Mouse (Mus musculus) intestine, postnatal 0 days (tissue): ENCODE results near the gene Fars2. TPM values are rescaled to one million over a fixed set of nuclear protein-coding genes. Genes with fewer than 3 reads are reported as not detected.

Experiments used
- ATAC-seq: fragments of 200-750 bp; cut with Nextera tagmentation; 2 replicates; pipeline ENCODE4 v1.8.0; 2017; ENCODE audit warnings: mild to moderate bottlenecking, moderate TSS enrichment, moderate library complexity
- H3K27ac ChIP-seq: fragments of 300-500 bp; sonication (generic); 2 replicates; pipeline ENCODE4 v1.5.1; 2014; ENCODE audit warnings: mild to moderate bottlenecking, low read depth, low read length, moderate library complexity
- H3K27me3 ChIP-seq: fragments of 300-500 bp; sonication (generic); replicated peaks from 2 replicates; pipeline ENCODE4 v1.6.1; 2014; ENCODE audit warnings: low read length, mixed read lengths; ENCODE audit not compliant: control insufficient read depth, insufficient read depth
- H3K36me3 ChIP-seq: fragments of 300-500 bp; sonication (generic); 2 replicates; pipeline ENCODE4 v1.6.1; 2014; ENCODE audit warnings: mild to moderate bottlenecking, moderate library complexity; ENCODE audit not compliant: control insufficient read depth, insufficient read depth
- H3K4me1 ChIP-seq: fragments of 300-500 bp; sonication (generic); replicated peaks from 2 replicates; pipeline ENCODE4 v1.6.1; 2014; ENCODE audit warnings: antibody characterized with exemption, low read length, mixed read lengths; ENCODE audit not compliant: control insufficient read depth, insufficient read depth
- H3K4me2 ChIP-seq: fragments of 300-500 bp; sonication (generic); replicated peaks from 2 replicates; pipeline ENCODE4 v1.6.1; 2014; ENCODE audit warnings: low read depth, mild to moderate bottlenecking, moderate library complexity
- H3K4me3 ChIP-seq: fragments of 300-500 bp; sonication (generic); 2 replicates; pipeline ENCODE4 v1.5.1; 2014; ENCODE audit warnings: low read depth, low read length
- H3K9ac ChIP-seq: fragments of 300-500 bp; sonication (generic); 2 replicates; pipeline ENCODE4 v1.6.1; 2014; ENCODE audit warnings: mild to moderate bottlenecking, low read depth, low read length
- H3K9me3 ChIP-seq: fragments of 300-500 bp; sonication (generic); 2 replicates; pipeline ENCODE4 v1.6.1; 2016; ENCODE audit warnings: mixed run types; ENCODE audit not compliant: control insufficient read depth
- CTCF ChIP-seq: sonication (generic); IDR thresholded peaks from 2 replicates; pipeline ENCODE4 v1.5.1; 2016; ENCODE audit warnings: low read depth, mild to moderate bottlenecking, control low read depth, antibody characterized with exemption, moderate library complexity
- WGBS: fragments of 180-500 bp; shearing (Covaris S2); extraction: QIAGEN DNeasy Blood & Tissue Kit; methylation state at CpG from one replicate; pipeline ENCODE4 v1.1.7; 2014; 5-methylcytosine and 5-hydroxymethylcytosine counted together
- polyA plus RNA-seq: library from polyadenylated mRNA; unstranded; fragments of >200 nt; fragmentation: Nextera tagmentation; extraction: Ambion mirVana; gene quantifications from 2 replicates; pipeline ENCODE4 v1.2.1, GENCODE M21; 2015

Gene Fars2
- polyA plus RNA-seq, 1 experiment from 2014 or later: 29.8 TPM

DNA sequence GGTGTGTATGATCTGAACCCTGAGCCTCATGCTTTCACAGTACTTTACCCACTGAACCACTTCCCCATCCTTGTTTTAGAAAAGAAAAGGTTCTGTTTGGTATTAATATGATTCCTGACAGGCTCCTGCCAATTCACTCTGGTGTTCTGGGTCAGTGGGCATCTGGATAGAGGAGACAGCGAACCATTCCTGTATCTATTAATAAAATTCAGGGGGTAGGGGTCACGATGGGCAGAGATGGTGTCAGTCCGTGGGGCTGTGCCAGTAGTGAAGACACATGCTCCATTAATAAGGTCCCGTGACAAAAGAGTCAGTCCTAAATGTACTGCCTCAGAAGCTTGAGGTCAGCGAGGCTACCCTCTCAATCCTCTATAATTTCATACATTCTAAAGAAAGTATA, 4.0 kb upstream of the Fars2 start:
- no peak overlapping the region for H3K27ac ChIP-seq
- H3K9ac ChIP-seq: no peak overlapping the region
- ATAC-seq: no peak
- no peak overlapping the region for H3K4me3 ChIP-seq
- H3K27me3 ChIP-seq: no peaks in the 10 kb centered on the region
- H3K4me1 ChIP-seq: no peaks in the 10 kb centered on the region
- no peak for TF ChIP-seq CTCF
- no peak overlapping the region for H3K4me2 ChIP-seq
- no peaks in the 10 kb centered on the region; the same call in 1 of the 2 replicates for H3K36me3 ChIP-seq
- WGBS: 88% methylated on average over 5 of the region's 5 CpGs
- no peaks in the 10 kb centered on the region for H3K9me3 ChIP-seq

DNA sequence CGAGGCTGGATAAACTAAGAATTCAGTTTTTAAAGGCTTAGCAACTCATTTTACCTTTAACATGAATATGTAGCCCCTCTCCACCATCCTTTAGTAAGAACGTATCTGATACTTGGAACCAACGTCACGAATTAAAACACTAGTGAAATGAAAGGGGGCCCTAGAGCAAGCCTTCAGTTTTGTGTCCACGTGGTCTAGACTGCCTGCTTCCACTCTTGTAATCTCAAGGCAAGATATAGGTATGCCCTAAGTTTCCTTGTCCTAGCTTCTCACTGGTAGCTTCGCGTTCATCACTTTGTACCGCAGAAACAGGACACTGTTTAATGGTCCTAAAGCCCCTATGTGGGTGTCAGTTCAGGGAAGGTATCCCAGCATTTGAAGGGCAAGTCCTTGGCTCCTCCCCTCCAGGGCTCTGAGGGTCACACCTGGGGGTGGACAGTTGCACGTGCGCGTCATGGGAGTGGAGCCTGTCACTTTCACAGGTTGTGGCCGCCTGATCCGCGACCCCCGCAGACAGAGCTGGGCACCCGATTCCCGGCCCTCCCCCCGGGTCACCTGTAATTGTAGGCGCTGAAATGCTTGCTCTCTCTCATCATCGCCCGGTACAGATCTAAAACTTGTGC, 581 bp upstream of the Fars2 start:
- peak; percentile 5; the same call in 1 of the 2 replicates for ATAC-seq
- Histone ChIP-seq H3K27ac (no peak overlapping the region), H3K9me3 (no peaks in the 10 kb centered on the region), H3K4me2 (peak overlapping the region; percentile 81), H3K36me3 (no peaks in the 10 kb centered on the region; the same call in 1 of the 2 replicates), H3K27me3 (no peaks in the 10 kb centered on the region), H3K4me1 (0 out of 2 replicates have a peak, but pooled peaks cover 3% of the 10 kb centered on the region), H3K4me3 (peak overlapping the region; percentile 79), H3K9ac (peak overlapping the region; percentile 72)
- no peak for TF ChIP-seq CTCF
- 6% methylated on average over 21 of the region's 21 CpGs for WGBS

DNA sequence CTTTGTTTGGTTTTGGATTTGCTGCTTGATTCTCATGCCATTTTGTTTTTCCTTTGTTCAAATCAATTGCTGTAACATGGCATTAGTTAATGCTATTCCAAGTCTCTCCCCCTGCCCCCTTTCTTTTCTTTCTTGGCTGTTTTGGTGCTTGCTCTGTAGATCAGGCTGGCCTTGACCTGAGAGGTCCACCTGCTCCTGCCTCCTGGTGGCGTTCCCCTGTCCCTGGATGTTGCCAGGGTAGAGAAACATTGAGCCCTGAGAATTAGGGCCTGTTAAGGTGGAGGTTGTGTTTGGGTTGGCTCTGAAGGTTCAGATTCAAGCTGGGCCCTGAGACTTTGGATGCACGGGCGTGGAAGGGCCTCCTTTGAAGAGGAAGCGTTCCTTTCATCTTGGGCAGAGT, 2.5 kb downstream of the Fars2 start:
- no peak overlapping the region for H3K4me3 ChIP-seq
- 0 out of 2 replicates have a peak, but pooled peaks cover 3% of the 10 kb centered on the region for H3K4me1 ChIP-seq
- no peak for ATAC-seq
- WGBS: 79% methylated on average over 4 of the region's 4 CpGs
- no peak overlapping the region for H3K27ac ChIP-seq
- H3K4me2 ChIP-seq: no peak overlapping the region
- H3K27me3 ChIP-seq: no peaks in the 10 kb centered on the region
- no peaks in the 10 kb centered on the region for H3K9me3 ChIP-seq
- TF ChIP-seq CTCF: peak; percentile 30
- no peaks in the 10 kb centered on the region for H3K36me3 ChIP-seq
- H3K9ac ChIP-seq: no peak overlapping the region

GRCm38 (mm10) chr13:36120606-36121005, 3.4 kb downstream of the Fars2 start:
- no peak for TF ChIP-seq CTCF
- Histone ChIP-seq H3K36me3 (no peaks in the 10 kb centered on the region), H3K4me1 (0 out of 2 replicates have a peak, but pooled peaks cover 3% of the 10 kb centered on the region), H3K27me3 (no peaks in the 10 kb centered on the region), H3K27ac (no peak overlapping the region), H3K4me3 (no peak overlapping the region), H3K9ac (no peak overlapping the region), H3K4me2 (no peak overlapping the region), H3K9me3 (no peaks in the 10 kb centered on the region)
- ATAC-seq: no peak

DNA sequence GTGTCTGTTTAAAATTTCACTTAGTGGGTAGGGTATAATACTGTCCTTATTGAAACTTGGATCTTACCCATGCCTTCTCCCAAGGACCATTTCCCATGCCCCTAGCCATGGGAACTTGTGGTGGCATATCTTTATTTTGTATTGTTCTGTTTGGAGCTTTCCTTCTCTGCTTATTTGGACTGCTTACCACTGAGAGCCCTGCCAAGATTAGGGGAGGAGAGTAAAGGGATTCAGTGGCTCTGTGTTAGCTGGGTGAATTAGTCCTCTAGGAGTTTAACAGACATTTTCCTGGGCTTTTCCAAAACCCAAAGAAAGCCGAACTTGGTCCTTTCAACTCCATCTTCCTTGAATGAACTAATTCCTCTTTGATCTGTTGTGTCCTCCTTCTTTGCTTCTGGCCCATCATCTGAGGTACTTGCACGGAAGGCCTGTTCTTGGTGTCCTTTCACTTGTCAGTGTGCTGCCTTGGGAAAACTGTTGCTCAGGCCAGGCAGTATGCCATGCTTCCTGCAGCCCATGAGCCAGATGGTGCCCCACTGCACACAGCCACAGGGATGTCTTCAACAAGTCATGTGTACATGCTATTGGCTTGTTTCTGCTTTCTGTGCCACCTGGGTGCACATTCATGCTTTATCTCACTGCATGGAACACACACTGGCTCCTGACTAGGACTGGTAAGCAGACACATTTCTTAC, 12.3 kb downstream of the Fars2 start:
- 91% methylated on average over 2 of the region's 2 CpGs for whole genome bisulfite sequencing
- H3K4me2 ChIP-seq: no peak overlapping the region
- H3K27ac ChIP-seq: no peak overlapping the region
- no peaks in the 10 kb centered on the region for H3K27me3 ChIP-seq
- no peak overlapping the region for H3K4me3 ChIP-seq
- no peaks in the 10 kb centered on the region for H3K36me3 ChIP-seq
- H3K4me1 ChIP-seq: no peaks in the 10 kb centered on the region
- no peak overlapping the region for H3K9ac ChIP-seq
- ATAC-seq: no peak
- H3K9me3 ChIP-seq: no peaks in the 10 kb centered on the region
- TF ChIP-seq CTCF: no peak

DNA sequence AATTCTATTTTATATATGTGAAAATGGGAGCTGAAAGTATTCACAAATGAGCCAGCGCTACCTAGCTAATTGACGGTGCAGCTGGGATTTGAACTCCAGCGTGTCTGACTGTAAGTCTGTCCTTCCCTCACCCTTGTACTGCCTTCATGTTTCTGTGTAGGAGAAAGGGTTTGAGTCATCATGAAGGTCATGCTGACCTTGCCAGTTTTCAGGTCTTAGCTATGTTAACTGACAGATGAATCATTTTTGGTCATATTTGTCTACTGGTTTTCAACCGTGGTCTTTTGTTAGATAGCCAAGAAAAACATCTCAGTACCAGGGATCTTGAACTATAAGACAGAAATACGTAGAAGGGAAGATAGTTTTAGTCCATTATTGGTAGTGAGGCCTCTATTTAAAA, 14.2 kb downstream of the Fars2 start:
- TF ChIP-seq CTCF: no peak
- WGBS: 92% methylated on average over 5 of the region's 5 CpGs

More for the DNA sequence above, 14.2 kb downstream of the Fars2 start:
- no peaks in the 10 kb centered on the region for H3K27me3 ChIP-seq
- no peak overlapping the region for H3K9ac ChIP-seq
- H3K4me1 ChIP-seq: no peaks in the 10 kb centered on the region
- H3K36me3 ChIP-seq: no peaks in the 10 kb centered on the region
- no peaks in the 10 kb centered on the region for H3K9me3 ChIP-seq
- H3K27ac ChIP-seq: no peak overlapping the region
- no peak overlapping the region for H3K4me2 ChIP-seq
- no peak overlapping the region for H3K4me3 ChIP-seq
- no peak for ATAC-seq
